Comparison of ENCODE assay signal across 17 mouse cellular contexts in genomic region chr17:56536192-56536591, GRCm38 (mm10). TPM values are rescaled to one million over a fixed set of nuclear protein-coding genes. Genes with fewer than 3 reads are reported as not detected.
DNase-seq lines count a peak whose midpoint lies in the region; ATAC-seq and TF ChIP-seq lines count a peak whose summit lies in the region.
"Had no signal": no experiment of that assay in that cellular context is flagged by ENCODE, and none has a peak within 500 bp of the region (broad histone marks: within the 10 kb centered on the region; RNA-seq: fewer than 3 reads in every experiment).

No protein-coding gene starts in this region.

- ATAC-seq in forebrain, embryonic 15.5 days (replicated peaks) = peak; percentile 27
- peak; percentile 49 for ATAC-seq in midbrain, embryonic 13.5 days
- no peak for ATAC-seq in erythroblast, adult 5-6 weeks (replicated peaks; ENCODE audit: low FRiP score, poor library complexity, severe bottlenecking)
- no peak for ATAC-seq in intestine, embryonic 15.5 days

- H3K9me3 ChIP-seq in MEL (replicated peaks; ENCODE audit: insufficient read depth, low read length) = no peaks in the 10 kb centered on the region
- no peaks in the 10 kb centered on the region for H3K9me3 ChIP-seq in forebrain, embryonic 15.5 days
- no peaks in the 10 kb centered on the region for H3K9me3 ChIP-seq in midbrain, embryonic 13.5 days
- no peaks in the 10 kb centered on the region for H3K9me3 ChIP-seq in intestine, embryonic 15.5 days
- H3K9me3 ChIP-seq: liver, embryonic 15.5 days had no signal

- no peak for TF ChIP-seq CTCF in MEL (IDR thresholded peaks at IDR 0.05 in 2 of 3, conservative IDR thresholded peaks at IDR 0.05 in 1 of 3; ENCODE audit: control insufficient read depth in 1 of 3, insufficient read depth in 1 of 3, low read depth in 2 of 3, low read length in 3 of 3, poor library complexity in 1 of 3, severe bottlenecking in 1 of 3)

- H3K4me3 ChIP-seq in MEL (ENCODE audit: control insufficient read depth in 1 of 2, insufficient read depth in 1 of 2, low read depth in 2 of 2, low read length in 2 of 2) = peak overlapping the region; percentile 13 to 16; a peak in 3 of 4 replicates
- no peak overlapping the region for H3K4me3 ChIP-seq in forebrain, embryonic 15.5 days
- H3K4me3 ChIP-seq in midbrain, embryonic 13.5 days (replicated peaks) = no peak overlapping the region
- no peak overlapping the region for H3K4me3 ChIP-seq in intestine, embryonic 15.5 days (replicated peaks)
- H3K4me3 ChIP-seq: liver, embryonic 15.5 days had no signal

- peak; percentile 92 for TF ChIP-seq EP300 in MEL (IDR thresholded peaks at IDR 0.05; ENCODE audit: low read depth in 1 of 2, low read length in 2 of 2)

- 17% methylated on average over 14 of the region's 14 CpGs for WGBS in forebrain, embryonic 15.5 days
- 28% methylated on average over 14 of the region's 14 CpGs for WGBS in midbrain, embryonic 13.5 days
- WGBS in intestine, embryonic 15.5 days = 59% methylated on average over 14 of the region's 14 CpGs

- peaks cover 0 to 13% of the 10 kb centered on the region in 2 experiments; a peak in 2 of 4 replicates for H3K36me3 ChIP-seq in MEL (ENCODE audit: control insufficient read depth in 1 of 2, insufficient read depth in 2 of 2, low read length in 2 of 2)
- no peaks in the 10 kb centered on the region for H3K36me3 ChIP-seq in forebrain, embryonic 15.5 days
- no peaks in the 10 kb centered on the region for H3K36me3 ChIP-seq in midbrain, embryonic 13.5 days
- no peaks in the 10 kb centered on the region for H3K36me3 ChIP-seq in intestine, embryonic 15.5 days
- H3K36me3 ChIP-seq: liver, embryonic 15.5 days had no signal

- no peak overlapping the region for H3K4me2 ChIP-seq in forebrain, embryonic 15.5 days (replicated peaks)
- no peak overlapping the region for H3K4me2 ChIP-seq in midbrain, embryonic 13.5 days (replicated peaks)
- H3K4me2 ChIP-seq in intestine, embryonic 15.5 days (replicated peaks) = no peak overlapping the region
- H3K4me2 ChIP-seq: liver, embryonic 15.5 days had no signal

- H3K27ac ChIP-seq in MEL (ENCODE audit: control insufficient read depth, low read depth, low read length) = peak overlapping the region; percentile 46
- peak overlapping the region; percentile 90 for H3K27ac ChIP-seq in forebrain, embryonic 15.5 days (replicated peaks)
- peak overlapping the region; percentile 88 for H3K27ac ChIP-seq in midbrain, embryonic 13.5 days
- H3K27ac ChIP-seq in intestine, embryonic 15.5 days = no peak overlapping the region
- H3K27ac ChIP-seq: liver, embryonic 15.5 days had no signal

- H3K4me1 ChIP-seq in MEL (ENCODE audit: control insufficient read depth in 1 of 2, insufficient read depth in 2 of 2, low read length in 2 of 2) = peaks cover 4 to 18% of the 10 kb centered on the region in 2 experiments
- H3K4me1 ChIP-seq in forebrain, embryonic 15.5 days = peaks cover 32% of the 10 kb centered on the region
- H3K4me1 ChIP-seq in midbrain, embryonic 13.5 days (replicated peaks) = peaks cover 40% of the 10 kb centered on the region
- H3K4me1 ChIP-seq in intestine, embryonic 15.5 days (replicated peaks) = no peaks in the 10 kb centered on the region
- H3K4me1 ChIP-seq: liver, embryonic 15.5 days had no signal

- no peaks in the 10 kb centered on the region for H3K27me3 ChIP-seq in MEL (ENCODE audit: control insufficient read depth in 1 of 2, insufficient read depth in 2 of 2, low read length in 2 of 2)
- no peaks in the 10 kb centered on the region for H3K27me3 ChIP-seq in forebrain, embryonic 15.5 days
- H3K27me3 ChIP-seq in midbrain, embryonic 13.5 days = no peaks in the 10 kb centered on the region
- no peaks in the 10 kb centered on the region for H3K27me3 ChIP-seq in intestine, embryonic 15.5 days (replicated peaks)

- peak overlapping the region; percentile 41 for H3K9ac ChIP-seq in MEL (ENCODE audit: control insufficient read depth, low read depth, low read length, poor library complexity, severe bottlenecking)
- H3K9ac ChIP-seq in forebrain, embryonic 15.5 days (replicated peaks) = no peak overlapping the region
- H3K9ac ChIP-seq in midbrain, embryonic 13.5 days (replicated peaks) = no peak overlapping the region
- no peak overlapping the region for H3K9ac ChIP-seq in intestine, embryonic 15.5 days
- H3K9ac ChIP-seq: liver, embryonic 15.5 days had no signal

- H3K79me2 ChIP-seq in MEL (ENCODE audit: control insufficient read depth, insufficient read depth, low read length, poor library complexity) = no peaks in the 10 kb centered on the region

- peak in 1 of 2 experiments; percentile 29; a peak in 1 of 4 replicates for TF ChIP-seq POLR2A in MEL (IDR thresholded peaks at IDR 0.05; ENCODE audit: control insufficient read depth in 1 of 2, insufficient read depth in 1 of 2, low read depth in 1 of 2, low read length in 2 of 2, poor library complexity in 1 of 2)

- TF ChIP-seq RAD21 in MEL (IDR thresholded peaks at IDR 0.05; ENCODE audit: low read depth, low read length) = no peak

- peak; percentile 59 to 61 for DNase-seq in cerebellum, postnatal 14 days
- no peak for DNase-seq in cerebellum, adult 11-12 months
- peak; percentile 92 for DNase-seq in MEL (ENCODE audit: low read depth, low spot score)
- DNase-seq in heart, adult 18-20 months = no peak
- DNase-seq: B cell, adult 2 months; heart, postnatal 10 days; thymus, adult 18-20 months had no signal

TF ChIP-seq in MEL, 35 proteins besides CTCF, POLR2A, EP300 and RAD21 (continues in another document):
- TF ChIP-seq TAL1 (IDR thresholded peaks at IDR 0.05; ENCODE audit: low read length) = peak; percentile 92
- peak; percentile 34; the same call in 1 of the 2 replicates for TF ChIP-seq NRF1 (IDR thresholded peaks at IDR 0.05; ENCODE audit: insufficient read depth, low read depth, low read length, poor library complexity, severe bottlenecking)
- peak; percentile 80 for TF ChIP-seq ZNF384 (IDR thresholded peaks at IDR 0.05; ENCODE audit: low read depth, low read length)

RNA-seq across cellular contexts. Expression of gene Gm20219, which starts 18.0 kb away (rescaled TPM):
- total RNA-seq in MEL (2012; rRNA removed) = 0.62 and 0.65 TPM in 2 replicates
- polyA plus RNA-seq in MEL (2012; ENCODE audit: insufficient read depth in 1 of 2, insufficient read length in 2 of 2, low read depth in 1 of 2, low replicate concordance in 2 of 2, missing spikeins in 1 of 2) = 1 to 10 TPM in 1 of 2 experiments, not detected in 1; 3.1 TPM
- 1.5 TPM in 2 replicates for polyA plus RNA-seq in forebrain, embryonic 15.5 days (2015; fragmentation: Nextera tagmentation; extraction: Ambion mirVana)
- polyA plus RNA-seq in midbrain, embryonic 13.5 days (2015; fragmentation: Nextera tagmentation; extraction: Ambion mirVana) = 0.90 and 1.3 TPM in 2 replicates
- total RNA-seq in erythroblast, adult 5-6 weeks (2015; ENCODE audit: low replicate concordance) = 1.5 and 2.5 TPM in 2 replicates
- total RNA-seq in erythroblast, adult 5-6 weeks (2017; ENCODE audit: low replicate concordance) = 0.84 and 1.5 TPM in 2 replicates
- 1.3 and 1.4 TPM in 2 replicates for polyA plus RNA-seq in intestine, embryonic 15.5 days (2015; fragmentation: Nextera tagmentation; extraction: Ambion mirVana)
- total RNA-seq in heart, adult 18-20 months (2021) = under 1 TPM; 0.20 to 0.23 TPM

RNA-seq across cellular contexts. Expression of gene Znrf4, which starts 24.0 kb away (rescaled TPM):
- total RNA-seq in MEL (2012; rRNA removed) = not detected in 2 replicates
- polyA plus RNA-seq in MEL (2012; ENCODE audit: insufficient read depth in 1 of 2, insufficient read length in 2 of 2, low read depth in 1 of 2, low replicate concordance in 2 of 2, missing spikeins in 1 of 2) = not detected
- 0.14 and 0.36 TPM in 2 replicates for polyA plus RNA-seq in forebrain, embryonic 15.5 days (2015; fragmentation: Nextera tagmentation; extraction: Ambion mirVana)
- 0.17 TPM in 1 of 2 replicates, not detected in the other for polyA plus RNA-seq in midbrain, embryonic 13.5 days (2015; fragmentation: Nextera tagmentation; extraction: Ambion mirVana)
- not detected in 2 replicates for total RNA-seq in erythroblast, adult 5-6 weeks (2015; ENCODE audit: low replicate concordance)
- not detected in 2 replicates for total RNA-seq in erythroblast, adult 5-6 weeks (2017; ENCODE audit: low replicate concordance)
- polyA plus RNA-seq in intestine, embryonic 15.5 days (2015; fragmentation: Nextera tagmentation; extraction: Ambion mirVana) = not detected in 2 replicates
- not detected for total RNA-seq in heart, adult 18-20 months (2021)
- total RNA-seq: adrenal gland, adult 18-20 months; gastrocnemius, adult 18-20 months; heart, postnatal 10 days; left cerebral cortex, adult 18-20 months; megakaryocyte, adult 5-6 weeks had no signal
- polyA plus RNA-seq: kidney, embryonic 16.5 days; liver, embryonic 15.5 days had no signal

RNA-seq across cellular contexts. Expression of gene Safb2, which starts 48.2 kb away (rescaled TPM):
- 61.6 and 66.5 TPM in 2 replicates for total RNA-seq in MEL (2012; rRNA removed)
- polyA plus RNA-seq in MEL (2012; ENCODE audit: insufficient read depth in 1 of 2, insufficient read length in 2 of 2, low read depth in 1 of 2, low replicate concordance in 2 of 2, missing spikeins in 1 of 2) = 100 to 1,000 TPM; 217 to 741 TPM
- 76.1 and 84.7 TPM in 2 replicates for polyA plus RNA-seq in forebrain, embryonic 15.5 days (2015; fragmentation: Nextera tagmentation; extraction: Ambion mirVana)
- 74.1 and 89.0 TPM in 2 replicates for polyA plus RNA-seq in midbrain, embryonic 13.5 days (2015; fragmentation: Nextera tagmentation; extraction: Ambion mirVana)
- total RNA-seq in erythroblast, adult 5-6 weeks (2015; ENCODE audit: low replicate concordance) = 71.9 and 87.0 TPM in 2 replicates
- total RNA-seq in erythroblast, adult 5-6 weeks (2017; ENCODE audit: low replicate concordance) = 316 and 354 TPM in 2 replicates
- 66.7 and 74.7 TPM in 2 replicates for polyA plus RNA-seq in intestine, embryonic 15.5 days (2015; fragmentation: Nextera tagmentation; extraction: Ambion mirVana)
- total RNA-seq in heart, adult 18-20 months (2021) = 10 to 100 TPM; 36.0 to 41.9 TPM

RNA-seq across cellular contexts. Expression of gene Safb, which starts 48.4 kb away (rescaled TPM):
- 87.3 and 103 TPM in 2 replicates for total RNA-seq in MEL (2012; rRNA removed)
- polyA plus RNA-seq in MEL (2012; ENCODE audit: insufficient read depth in 1 of 2, insufficient read length in 2 of 2, low read depth in 1 of 2, low replicate concordance in 2 of 2, missing spikeins in 1 of 2) = 100 to 1,000 TPM in 1 of 2 experiments, not detected in 1; 203 TPM
- 125 and 132 TPM in 2 replicates for polyA plus RNA-seq in forebrain, embryonic 15.5 days (2015; fragmentation: Nextera tagmentation; extraction: Ambion mirVana)
- 112 and 127 TPM in 2 replicates for polyA plus RNA-seq in midbrain, embryonic 13.5 days (2015; fragmentation: Nextera tagmentation; extraction: Ambion mirVana)
- 36.9 and 61.2 TPM in 2 replicates for total RNA-seq in erythroblast, adult 5-6 weeks (2015; ENCODE audit: low replicate concordance)
- total RNA-seq in erythroblast, adult 5-6 weeks (2017; ENCODE audit: low replicate concordance) = 116 and 186 TPM in 2 replicates
- 79.3 and 86.2 TPM in 2 replicates for polyA plus RNA-seq in intestine, embryonic 15.5 days (2015; fragmentation: Nextera tagmentation; extraction: Ambion mirVana)
- total RNA-seq in heart, adult 18-20 months (2021) = 10 to 100 TPM; 59.6 to 68.5 TPM

RNA-seq across cellular contexts. Expression of gene Ptprs, which starts 59.9 kb away (rescaled TPM):
- 37.2 and 51.6 TPM in 2 replicates for total RNA-seq in MEL (2012; rRNA removed)
- polyA plus RNA-seq in MEL (2012; ENCODE audit: insufficient read depth in 1 of 2, insufficient read length in 2 of 2, low read depth in 1 of 2, low replicate concordance in 2 of 2, missing spikeins in 1 of 2) = 100 to 1,000 TPM in 1 of 2 experiments, 10 to 100 TPM in 1; 80.9 to 324 TPM
- 375 and 409 TPM in 2 replicates for polyA plus RNA-seq in forebrain, embryonic 15.5 days (2015; fragmentation: Nextera tagmentation; extraction: Ambion mirVana)
- polyA plus RNA-seq in midbrain, embryonic 13.5 days (2015; fragmentation: Nextera tagmentation; extraction: Ambion mirVana) = 278 and 317 TPM in 2 replicates
- total RNA-seq in erythroblast, adult 5-6 weeks (2015; ENCODE audit: low replicate concordance) = 4.8 and 7.3 TPM in 2 replicates
- total RNA-seq in erythroblast, adult 5-6 weeks (2017; ENCODE audit: low replicate concordance) = 2.0 and 8.1 TPM in 2 replicates
- 56.3 and 56.8 TPM in 2 replicates for polyA plus RNA-seq in intestine, embryonic 15.5 days (2015; fragmentation: Nextera tagmentation; extraction: Ambion mirVana)
- 10 to 100 TPM; 50.3 to 54.3 TPM for total RNA-seq in heart, adult 18-20 months (2021)

Comparison
In these comparisons a context has a peak if more than half of its experiments do, and no peak if none do; other contexts are left out.
1. DNase-seq: peak in cerebellum, postnatal 14 days (2 of 2) and MEL (single experiment); none in cerebellum, adult 11-12 months (single experiment) and heart, adult 18-20 months (0 of 2).
2. H3K4me3 ChIP-seq: peak in MEL (2 of 2); none in forebrain, embryonic 15.5 days (single experiment), midbrain, embryonic 13.5 days (single experiment) and intestine, embryonic 15.5 days (single experiment).
3. ATAC-seq: peak in forebrain, embryonic 15.5 days (single experiment) and midbrain, embryonic 13.5 days (single experiment); none in erythroblast, adult 5-6 weeks (single experiment) and intestine, embryonic 15.5 days (single experiment).